In genomic region chr16:4912074-4912648, GRCm38 (mm10) we compare ENCODE assay signal across 9 mouse cellular contexts. TPM values are rescaled to one million over a fixed set of nuclear protein-coding genes. Genes with fewer than 3 reads are reported as not detected.
A peak's percentile ranks its signal among the peaks of the same experiment; 100 is the strongest.
DNase-seq lines count a peak whose midpoint lies in the region; ATAC-seq and TF ChIP-seq lines count a peak whose summit lies in the region.
"Had no signal": no experiment of that assay in that cellular context is flagged by ENCODE, and none has a peak within 500 bp of the region (broad histone marks: within the 10 kb centered on the region; RNA-seq: fewer than 3 reads in every experiment).

No protein-coding gene starts in this region.

- no peaks in the 10 kb centered on the region for H3K27me3 ChIP-seq in liver, postnatal 0 days (ENCODE audit: insufficient read depth, low read length)

- peaks cover 8% of the 10 kb centered on the region for H3K4me1 ChIP-seq in cortical plate, adult 2 months (ENCODE audit: control insufficient read depth, insufficient read depth, low read length)
- peaks cover 31% of the 10 kb centered on the region for H3K4me1 ChIP-seq in liver, postnatal 0 days (ENCODE audit: insufficient read depth)

- 65% methylated on average over 10 of the region's 10 CpGs for WGBS in liver, postnatal 0 days (ENCODE audit: insufficient replicate concordance)

- peak overlapping the region; percentile 45 for H3K27ac ChIP-seq in cortical plate, adult 2 months (ENCODE audit: insufficient read depth, low read length)
- peak overlapping the region; percentile 83 for H3K27ac ChIP-seq in liver, postnatal 0 days (ENCODE audit: low read depth)

- no peak for TF ChIP-seq CTCF in cortical plate, adult 2 months (IDR thresholded peaks at IDR 0.05; ENCODE audit: extremely low read depth, insufficient read depth, low read length)
- no peak for TF ChIP-seq CTCF in liver, postnatal 0 days (IDR thresholded peaks at IDR 0.05; ENCODE audit: low read depth)

- H3K9ac ChIP-seq in liver, postnatal 0 days (replicated peaks) = no peak overlapping the region

- no peak overlapping the region for H3K4me3 ChIP-seq in cortical plate, adult 2 months (ENCODE audit: insufficient read depth, low read length)
- H3K4me3 ChIP-seq in liver, postnatal 0 days (ENCODE audit: low read depth, low read length) = no peak overlapping the region

- no peak for TF ChIP-seq EP300 in liver, postnatal 0 days (IDR thresholded peaks at IDR 0.05; ENCODE audit: low read depth)

- H3K9me3 ChIP-seq in liver, postnatal 0 days (ENCODE audit: low read length) = no peaks in the 10 kb centered on the region

- no peak overlapping the region for H3K4me2 ChIP-seq in liver, postnatal 0 days (ENCODE audit: low read depth, low read length)

- peak; percentile 54 for DNase-seq in kidney, adult 9 months
- DNase-seq in kidney, adult 8-10 months = no peak
- peak; percentile 49 for DNase-seq in ZHBTc4 (ENCODE audit: low read depth, low spot score)
- no peak for DNase-seq in liver, postnatal 0 days
- DNase-seq in cerebellum, postnatal 10 days = no peak
- DNase-seq in c-Kit-positive CD71-positive TER-119-positive erythroid progenitor cells, embryonic 14.5 days (ENCODE audit: low spot score) = no peak
- DNase-seq: gastrocnemius, postnatal 10 days; lung, postnatal 14 days had no signal

- no peak for ATAC-seq in liver, postnatal 0 days

- peaks cover 49% of the 10 kb centered on the region for H3K36me3 ChIP-seq in liver, postnatal 0 days (replicated peaks; ENCODE audit: insufficient read depth, low read length)

- no peak for TF ChIP-seq POLR2A in cortical plate, adult 2 months (IDR thresholded peaks at IDR 0.05; ENCODE audit: extremely low read depth, insufficient read depth, low read length)

RNA-seq across cellular contexts. Expression of gene Mgrn1, which starts 26.1 kb away (rescaled TPM):
- polyA plus RNA-seq in cortical plate, adult 2 months (2012; rRNA removed) = 229 and 239 TPM in 2 replicates
- polyA plus RNA-seq in liver, postnatal 0 days (2015; fragmentation: Nextera tagmentation; extraction: Ambion mirVana) = 34.8 and 36.7 TPM in 2 replicates

RNA-seq across cellular contexts. Expression of gene Nudt16l1, which starts 26.4 kb away (rescaled TPM):
- 102 and 104 TPM in 2 replicates for polyA plus RNA-seq in cortical plate, adult 2 months (2012; rRNA removed)
- polyA plus RNA-seq in liver, postnatal 0 days (2015; fragmentation: Nextera tagmentation; extraction: Ambion mirVana) = 38.9 and 40.2 TPM in 2 replicates

RNA-seq across cellular contexts. Expression of gene Ubald1, which starts 32.0 kb away (rescaled TPM):
- polyA plus RNA-seq in cortical plate, adult 2 months (2012; rRNA removed) = 58.4 and 59.4 TPM in 2 replicates
- 15.6 and 16.7 TPM in 2 replicates for polyA plus RNA-seq in liver, postnatal 0 days (2015; fragmentation: Nextera tagmentation; extraction: Ambion mirVana)

RNA-seq across cellular contexts. Expression of gene Anks3, which starts 51.8 kb away (rescaled TPM):
- 101 and 118 TPM in 2 replicates for polyA plus RNA-seq in cortical plate, adult 2 months (2012; rRNA removed)
- 10.5 and 13.0 TPM in 2 replicates for polyA plus RNA-seq in liver, postnatal 0 days (2015; fragmentation: Nextera tagmentation; extraction: Ambion mirVana)

Comparison
In these comparisons a context has a peak if more than half of its experiments do, and no peak if none do; other contexts are left out.
1. DNase-seq: peak in kidney, adult 9 months (single experiment) and ZHBTc4 (single experiment); none in kidney, adult 8-10 months (0 of 2), liver, postnatal 0 days (single experiment), cerebellum, postnatal 10 days (0 of 2) and c-Kit-positive CD71-positive TER-119-positive erythroid progenitor cells, embryonic 14.5 days (single experiment).